Mouse (Mus musculus) midbrain, embryonic 15.5 days (tissue): Measurements from ENCODE around the gene Slc2a13. TPM values are rescaled to one million over a fixed set of nuclear protein-coding genes. Genes with fewer than 3 reads are reported as not detected.

ENCODE experiments used
- ATAC-seq: fragments of 200-750 bp; cut with Nextera tagmentation; replicated peaks from 2 replicates; pipeline ENCODE4 v1.8.0; 2017; ENCODE audit warnings: moderate TSS enrichment
- H3K27ac ChIP-seq: fragments of 300-500 bp; sonication (generic); 2 replicates; pipeline ENCODE4 v1.5.1; 2015; ENCODE audit warnings: mild to moderate bottlenecking, inconsistent platforms
- H3K27me3 ChIP-seq: fragments of 300-500 bp; sonication (generic); replicated peaks from 2 replicates; pipeline ENCODE4 v1.6.1; 2015; ENCODE audit warnings: inconsistent platforms
- H3K36me3 ChIP-seq: fragments of 300-500 bp; sonication (generic); replicated peaks from 2 replicates; pipeline ENCODE4 v1.6.1; 2015; ENCODE audit warnings: inconsistent platforms
- H3K4me1 ChIP-seq: fragments of 300-500 bp; sonication (generic); 2 replicates; pipeline ENCODE4 v1.6.1; 2015; ENCODE audit warnings: inconsistent platforms
- H3K4me2 ChIP-seq: fragments of 300-500 bp; sonication (generic); 2 replicates; pipeline ENCODE4 v1.6.1; 2015; ENCODE audit warnings: inconsistent platforms, mild to moderate bottlenecking, moderate library complexity
- H3K4me3 ChIP-seq: fragments of 300-500 bp; sonication (generic); 2 replicates; pipeline ENCODE4 v1.5.1; 2015; ENCODE audit warnings: mild to moderate bottlenecking, inconsistent platforms
- H3K9ac ChIP-seq: fragments of 300-500 bp; sonication (generic); 2 replicates; pipeline ENCODE4 v1.6.1; 2015; ENCODE audit warnings: mild to moderate bottlenecking, inconsistent platforms
- H3K9me3 ChIP-seq: fragments of 300-500 bp; sonication (generic); 2 replicates; pipeline ENCODE4 v1.6.1; 2016; ENCODE audit warnings: inconsistent platforms
- WGBS: fragments of 180-500 bp; shearing (Covaris S2); methylation state at CpG from one replicate; pipeline ENCODE4 v1.1.7; 2015; ENCODE audit warnings: mixed read lengths; 5-methylcytosine and 5-hydroxymethylcytosine counted together
- polyA plus RNA-seq: library from polyadenylated mRNA; unstranded; fragments of >200 nt; fragmentation: Nextera tagmentation; extraction: Ambion mirVana; gene quantifications from 2 replicates; pipeline ENCODE4 v1.2.1, GENCODE M21; 2015

Slc2a13 gene
- polyA plus RNA-seq, 1 experiment from 2014 or later = 3.7 TPM

DNA sequence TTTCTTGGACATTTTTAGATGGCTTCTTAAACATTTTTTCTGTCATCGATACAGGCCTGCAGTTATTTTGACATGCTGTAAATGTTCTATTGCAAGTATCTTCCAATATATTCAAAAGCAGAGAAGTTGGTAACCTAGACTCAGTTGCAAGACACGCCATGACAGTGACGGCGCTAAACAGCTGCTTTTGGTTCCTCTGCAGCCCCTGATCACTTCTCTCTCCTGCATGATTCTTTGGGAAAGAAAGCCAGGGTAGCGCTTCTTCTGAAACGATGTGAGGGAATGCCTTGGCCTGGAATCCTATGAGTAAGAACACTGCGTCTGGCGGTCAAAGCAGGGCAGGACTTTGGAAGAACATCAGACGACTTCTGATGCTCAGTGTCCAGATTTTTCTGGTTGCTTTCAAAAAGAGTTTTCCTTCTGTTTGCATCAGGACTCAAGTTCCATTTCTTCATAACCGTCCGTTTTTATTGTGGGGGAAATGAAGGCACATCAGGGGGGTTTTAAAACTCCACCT, 273.7 kb downstream of the Slc2a13 start:
- no peak overlapping the region for H3K27ac ChIP-seq
- 87% methylated on average over 11 of the region's 11 CpGs for WGBS
- H3K36me3 ChIP-seq = no peaks in the 10 kb centered on the region
- no peak for ATAC-seq
- no peak overlapping the region for H3K4me2 ChIP-seq
- no peaks in the 10 kb centered on the region for H3K27me3 ChIP-seq
- no peaks in the 10 kb centered on the region for H3K9me3 ChIP-seq
- peaks cover 3% of the 10 kb centered on the region; the same call in 1 of the 2 replicates for H3K4me1 ChIP-seq
- H3K4me3 ChIP-seq = no peak overlapping the region
- H3K9ac ChIP-seq = no peak overlapping the region

DNA sequence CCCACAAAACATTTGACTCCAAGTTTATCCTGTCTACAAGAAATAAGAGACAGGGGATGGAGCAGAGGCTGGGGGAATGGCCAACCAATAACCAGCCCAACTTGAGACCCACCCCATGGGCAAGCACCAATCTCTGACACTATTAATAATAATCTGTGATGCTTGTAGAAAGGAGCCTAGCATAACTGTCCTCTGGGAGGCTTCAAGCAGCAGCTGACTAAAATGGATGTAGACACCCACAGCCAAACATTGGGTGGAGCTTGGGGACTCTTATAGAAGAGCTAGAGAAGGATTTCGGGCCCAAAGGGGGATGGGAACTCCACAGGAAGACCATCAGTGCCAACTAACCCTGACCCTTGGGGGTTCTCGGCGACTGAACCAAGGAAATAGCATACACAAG, 289.6 kb downstream of the Slc2a13 start:
- Histone ChIP-seq H3K36me3 (no peaks in the 10 kb centered on the region), H3K9ac (no peak overlapping the region), H3K4me1 (no peaks in the 10 kb centered on the region), H3K27ac (no peak overlapping the region), H3K27me3 (no peaks in the 10 kb centered on the region), H3K4me3 (no peak overlapping the region), H3K9me3 (no peaks in the 10 kb centered on the region), H3K4me2 (no peak overlapping the region)
- no peak for ATAC-seq
- 87% methylated on average over 3 of the region's 3 CpGs for whole genome bisulfite sequencing

DNA sequence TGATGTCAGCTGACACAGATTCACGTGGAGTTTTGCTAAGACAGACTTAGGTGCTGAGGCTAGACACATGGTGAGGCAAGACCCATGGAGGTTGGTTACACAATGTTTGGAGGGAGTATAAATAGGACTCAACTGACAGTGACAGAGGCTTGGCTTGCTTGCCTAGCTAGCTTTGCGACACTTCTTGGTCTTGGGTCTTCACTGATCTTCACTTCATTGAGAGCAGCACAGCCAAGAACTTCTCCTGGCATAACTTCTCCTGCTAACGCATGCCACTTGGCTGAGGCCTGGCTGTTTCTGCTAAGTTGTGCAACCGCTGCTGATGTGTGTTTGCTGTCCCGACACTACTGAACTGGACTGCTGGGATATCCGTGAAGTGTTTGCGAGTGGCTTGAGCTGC, 290.2 kb downstream of the Slc2a13 start:
- ATAC-seq = no peak
- Histone ChIP-seq H3K36me3 (no peaks in the 10 kb centered on the region), H3K9me3 (no peaks in the 10 kb centered on the region), H3K27ac (no peak overlapping the region), H3K4me3 (no peak overlapping the region), H3K27me3 (no peaks in the 10 kb centered on the region), H3K4me2 (no peak overlapping the region), H3K4me1 (no peaks in the 10 kb centered on the region), H3K9ac (no peak overlapping the region)
- 90% methylated on average over 7 of the region's 7 CpGs for WGBS

DNA sequence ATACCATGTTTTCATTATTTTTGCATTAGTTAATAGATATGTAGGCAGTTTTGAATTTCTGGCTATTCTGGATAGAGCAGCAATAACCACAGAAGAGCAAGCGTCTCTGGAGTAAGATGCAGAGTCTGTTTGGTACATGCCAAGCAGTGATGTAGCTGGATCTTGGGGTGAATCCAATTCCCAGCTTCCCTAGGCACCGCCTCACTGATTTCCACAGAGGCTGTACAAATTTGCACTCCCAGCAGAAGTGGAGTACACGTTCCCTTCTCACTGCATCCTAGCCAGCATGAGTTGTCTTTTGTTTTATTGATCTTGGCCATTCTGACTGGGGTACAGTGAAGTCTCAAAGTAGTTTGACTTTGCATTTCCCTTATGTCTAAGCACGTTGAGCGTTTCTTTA, 291.5 kb downstream of the Slc2a13 start:
- no peak for ATAC-seq
- Histone ChIP-seq H3K4me2 (no peak overlapping the region), H3K4me1 (no peaks in the 10 kb centered on the region), H3K9ac (no peak overlapping the region), H3K4me3 (no peak overlapping the region), H3K9me3 (no peaks in the 10 kb centered on the region), H3K27me3 (no peaks in the 10 kb centered on the region), H3K27ac (no peak overlapping the region), H3K36me3 (no peaks in the 10 kb centered on the region)
- 92% methylated on average over 5 of the region's 5 CpGs for WGBS

DNA sequence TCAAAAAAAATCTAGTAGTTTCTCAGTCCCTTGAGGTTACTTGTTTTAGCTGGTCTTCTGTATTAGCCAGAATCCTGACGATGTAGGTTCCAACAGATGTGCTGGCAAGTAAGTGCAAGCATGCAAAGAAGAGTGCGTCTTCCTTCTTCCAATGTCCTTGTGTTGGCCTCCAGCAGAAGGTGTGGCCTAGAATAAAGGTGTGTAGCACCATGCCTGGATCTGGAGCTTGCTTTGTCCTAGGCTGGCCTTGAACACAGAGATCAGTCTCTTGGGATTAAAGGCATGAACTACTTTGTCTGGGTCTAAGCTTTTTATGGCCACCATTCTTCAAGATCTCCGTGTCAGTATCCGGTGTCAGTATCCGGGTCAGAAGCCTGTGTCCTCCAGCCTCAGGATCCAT, 293.5 kb downstream of the Slc2a13 start:
- Histone ChIP-seq H3K4me3 (no peak overlapping the region), H3K4me1 (no peaks in the 10 kb centered on the region), H3K9me3 (no peaks in the 10 kb centered on the region), H3K9ac (no peak overlapping the region), H3K36me3 (no peaks in the 10 kb centered on the region), H3K27me3 (no peaks in the 10 kb centered on the region), H3K4me2 (no peak overlapping the region), H3K27ac (no peak overlapping the region)
- no peak for ATAC-seq
- WGBS = 95% methylated on average over 5 of the region's 5 CpGs

DNA sequence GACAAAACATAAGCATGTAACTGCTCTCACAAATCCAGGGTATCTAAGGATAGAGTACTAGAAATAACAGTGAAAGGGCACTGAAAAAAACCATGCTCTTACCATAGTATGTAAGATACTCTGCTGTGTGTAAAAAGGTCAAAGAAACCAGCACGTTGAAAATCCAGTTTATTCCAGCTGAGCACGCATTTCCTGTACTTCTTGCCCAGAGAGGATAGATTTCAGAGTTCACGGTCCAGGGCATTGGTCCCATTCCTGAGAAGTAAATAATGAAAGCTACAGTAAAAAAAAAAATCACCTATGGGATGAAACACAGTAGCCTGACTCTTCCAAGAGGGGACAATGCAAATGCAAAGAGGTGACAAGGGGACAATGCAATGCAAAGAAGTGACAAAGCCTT, 297.1 kb downstream of the Slc2a13 start:
- no peaks in the 10 kb centered on the region for H3K9me3 ChIP-seq
- ATAC-seq = no peak
- no peak overlapping the region for H3K9ac ChIP-seq
- H3K4me2 ChIP-seq = no peak overlapping the region
- no peaks in the 10 kb centered on the region for H3K36me3 ChIP-seq
- H3K4me1 ChIP-seq = no peaks in the 10 kb centered on the region
- no peak overlapping the region for H3K4me3 ChIP-seq
- H3K27ac ChIP-seq = no peak overlapping the region
- WGBS = 72% methylated on average over 3 of the region's 3 CpGs
- H3K27me3 ChIP-seq = no peaks in the 10 kb centered on the region

DNA sequence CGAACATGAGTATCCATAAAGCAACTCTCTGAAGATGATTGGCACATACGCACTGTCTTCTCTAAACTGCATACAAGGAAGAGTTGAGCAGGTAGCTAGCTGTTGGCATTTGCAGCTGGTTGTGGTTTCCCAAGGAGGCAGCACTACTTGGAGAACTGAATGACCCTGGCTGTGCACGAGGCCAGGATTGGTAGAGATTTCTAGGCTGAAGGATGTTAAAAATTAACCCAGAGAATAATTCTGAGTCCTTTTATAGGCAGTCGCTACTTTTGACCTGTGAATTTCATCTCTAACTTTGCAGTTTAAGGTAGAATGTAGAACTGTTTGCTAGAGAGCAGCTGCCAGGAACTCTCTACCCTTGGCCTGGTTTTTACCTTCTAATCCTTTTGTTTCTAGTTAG, 304.5 kb downstream of the Slc2a13 start:
- no peaks in the 10 kb centered on the region for H3K9me3 ChIP-seq
- 96% methylated on average over 4 of the region's 4 CpGs for WGBS

DNA sequence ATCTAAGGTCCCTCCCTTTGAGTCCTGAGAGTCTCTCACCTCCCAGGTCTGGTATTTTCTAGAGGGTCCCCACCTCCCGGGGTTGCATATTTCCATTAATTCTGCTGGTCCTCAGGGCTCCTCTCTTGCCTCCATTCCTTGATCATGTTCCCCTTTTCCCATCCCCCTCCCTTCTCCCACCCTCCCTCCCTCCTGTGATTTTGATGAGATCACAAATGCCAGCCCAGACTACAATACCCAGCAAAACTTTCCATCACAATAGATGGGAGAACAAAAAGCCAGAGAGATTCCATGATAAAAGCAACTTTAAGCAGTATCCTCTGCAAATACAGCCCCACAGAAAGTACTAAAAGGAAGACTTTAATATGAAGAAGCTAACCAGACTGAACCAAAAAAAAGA, 309.1 kb downstream of the Slc2a13 start:
- Histone ChIP-seq H3K9me3 (no peaks in the 10 kb centered on the region), H3K27ac (no peak overlapping the region), H3K4me2 (no peak overlapping the region), H3K4me3 (no peak overlapping the region), H3K27me3 (no peaks in the 10 kb centered on the region), H3K36me3 (no peaks in the 10 kb centered on the region), H3K9ac (no peak overlapping the region), H3K4me1 (0 out of 2 replicates have a peak, but pooled peaks cover 3% of the 10 kb centered on the region)
- ATAC-seq = no peak
- 82% methylated on average over 1 of the region's 1 CpGs for WGBS

More for the DNA sequence above, 304.5 kb downstream of the Slc2a13 start:
- no peaks in the 10 kb centered on the region for H3K4me1 ChIP-seq
- H3K9ac ChIP-seq = no peak overlapping the region
- H3K4me2 ChIP-seq = no peak overlapping the region
- no peak for ATAC-seq
- H3K27me3 ChIP-seq = no peaks in the 10 kb centered on the region
- H3K36me3 ChIP-seq = no peaks in the 10 kb centered on the region
- H3K4me3 ChIP-seq = no peak overlapping the region
- H3K27ac ChIP-seq = no peak overlapping the region

DNA sequence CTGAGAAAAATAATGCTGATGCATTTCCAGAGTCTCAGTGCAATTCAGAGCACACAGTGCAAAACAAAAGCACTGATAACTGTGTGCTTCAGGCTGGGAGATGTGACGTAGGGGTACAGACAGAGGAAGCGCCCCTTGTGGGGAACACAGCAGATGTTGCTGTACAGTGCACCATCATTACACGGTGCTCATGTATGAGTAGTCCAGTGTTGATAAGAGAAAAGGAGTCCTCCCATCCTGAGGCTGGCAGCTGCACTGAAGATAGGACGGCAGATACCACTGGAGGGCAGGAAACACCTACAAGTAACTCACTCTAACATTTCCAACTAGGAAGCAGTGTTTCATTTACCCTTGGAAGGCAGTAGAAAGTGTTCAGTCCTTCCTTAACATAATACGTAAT, 312.5 kb downstream of the Slc2a13 start:
- Histone ChIP-seq H3K9me3 (no peaks in the 10 kb centered on the region), H3K4me1 (0 out of 2 replicates have a peak, but pooled peaks cover 3% of the 10 kb centered on the region), H3K4me2 (no peak overlapping the region), H3K27me3 (no peaks in the 10 kb centered on the region), H3K4me3 (no peak overlapping the region), H3K9ac (no peak overlapping the region), H3K27ac (peak overlapping the region; percentile 41), H3K36me3 (no peaks in the 10 kb centered on the region)
- 65% methylated on average over 5 of the region's 5 CpGs for WGBS
- ATAC-seq = 0 out of 2 replicates have a peak, but pooled peaks have one; percentile 58

DNA sequence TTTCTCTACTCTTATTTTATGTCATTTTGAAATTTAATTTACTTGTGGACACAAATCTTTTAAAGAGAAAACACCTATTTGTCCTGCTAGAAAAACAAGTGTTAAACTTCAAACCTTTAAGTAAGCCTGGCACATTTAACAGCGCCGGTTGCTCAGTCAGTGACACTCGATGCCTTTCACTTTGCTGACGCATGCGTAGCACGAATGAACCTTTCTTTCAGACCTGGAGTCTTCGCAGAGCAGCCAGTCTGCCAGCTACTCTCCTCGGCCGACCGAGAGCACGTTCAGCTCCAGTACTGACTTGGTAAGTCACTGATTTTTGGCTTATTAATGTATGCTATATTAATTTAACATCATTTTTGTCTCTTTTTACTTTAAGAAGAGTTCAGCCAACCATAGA, 315.9 kb downstream of the Slc2a13 start:
- no peak for ATAC-seq
- 61% methylated on average over 11 of the region's 11 CpGs for WGBS
- no peak overlapping the region for H3K4me3 ChIP-seq
- H3K36me3 ChIP-seq = no peaks in the 10 kb centered on the region
- no peak overlapping the region for H3K4me2 ChIP-seq
- 0 out of 2 replicates have a peak, but pooled peaks cover 3% of the 10 kb centered on the region for H3K4me1 ChIP-seq
- H3K27ac ChIP-seq = no peak overlapping the region
- H3K9ac ChIP-seq = no peak overlapping the region
- no peaks in the 10 kb centered on the region for H3K27me3 ChIP-seq
- no peaks in the 10 kb centered on the region for H3K9me3 ChIP-seq

DNA sequence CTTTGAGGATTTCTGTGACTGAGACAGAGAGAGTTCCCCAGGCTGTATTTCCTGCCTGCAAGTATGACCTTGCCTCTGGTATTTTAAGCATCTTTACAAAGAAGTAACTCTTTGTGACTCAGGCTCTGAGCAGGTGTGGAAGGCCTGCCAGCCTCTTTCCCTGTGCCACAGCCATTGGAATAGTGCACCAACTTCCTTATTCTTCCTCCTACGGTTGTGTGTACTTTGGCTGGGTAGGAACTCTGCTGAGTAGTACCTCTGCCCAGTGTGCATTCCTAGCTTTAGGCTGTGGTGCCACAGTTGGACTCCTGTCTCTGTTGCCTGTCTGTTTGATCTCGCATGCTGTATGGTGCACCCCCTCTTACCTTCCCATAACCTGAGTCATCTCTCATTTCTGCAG, 317.8 kb downstream of the Slc2a13 start:
- no peak for ATAC-seq
- Histone ChIP-seq H3K4me1 (no peaks in the 10 kb centered on the region), H3K4me3 (no peak overlapping the region), H3K4me2 (no peak overlapping the region), H3K9me3 (no peaks in the 10 kb centered on the region), H3K27me3 (no peaks in the 10 kb centered on the region), H3K36me3 (no peaks in the 10 kb centered on the region), H3K9ac (no peak overlapping the region), H3K27ac (no peak overlapping the region)
- 98% methylated on average over 2 of the region's 2 CpGs for WGBS

DNA sequence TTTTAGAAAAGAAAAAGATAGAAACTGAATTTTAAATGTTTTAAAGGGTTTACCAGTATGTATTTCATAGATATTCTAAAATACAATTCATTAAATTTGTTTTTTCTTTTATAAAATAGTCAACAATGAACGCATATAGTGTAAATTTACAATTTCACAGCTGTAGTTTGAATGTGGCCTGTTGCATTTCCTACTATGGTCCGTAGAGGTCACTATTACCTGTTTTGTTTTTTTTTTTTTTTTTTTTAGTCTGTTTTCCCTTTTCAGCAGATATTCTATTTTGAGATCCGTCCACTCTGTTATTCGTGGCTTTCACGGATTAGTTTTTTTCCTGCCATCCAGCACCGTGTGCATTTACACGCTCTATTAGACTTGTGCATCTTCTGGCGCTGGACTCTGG, 320.1 kb downstream of the Slc2a13 start:
- ATAC-seq = no peak
- H3K4me2 ChIP-seq = no peak overlapping the region
- H3K4me1 ChIP-seq = no peaks in the 10 kb centered on the region

DNA sequence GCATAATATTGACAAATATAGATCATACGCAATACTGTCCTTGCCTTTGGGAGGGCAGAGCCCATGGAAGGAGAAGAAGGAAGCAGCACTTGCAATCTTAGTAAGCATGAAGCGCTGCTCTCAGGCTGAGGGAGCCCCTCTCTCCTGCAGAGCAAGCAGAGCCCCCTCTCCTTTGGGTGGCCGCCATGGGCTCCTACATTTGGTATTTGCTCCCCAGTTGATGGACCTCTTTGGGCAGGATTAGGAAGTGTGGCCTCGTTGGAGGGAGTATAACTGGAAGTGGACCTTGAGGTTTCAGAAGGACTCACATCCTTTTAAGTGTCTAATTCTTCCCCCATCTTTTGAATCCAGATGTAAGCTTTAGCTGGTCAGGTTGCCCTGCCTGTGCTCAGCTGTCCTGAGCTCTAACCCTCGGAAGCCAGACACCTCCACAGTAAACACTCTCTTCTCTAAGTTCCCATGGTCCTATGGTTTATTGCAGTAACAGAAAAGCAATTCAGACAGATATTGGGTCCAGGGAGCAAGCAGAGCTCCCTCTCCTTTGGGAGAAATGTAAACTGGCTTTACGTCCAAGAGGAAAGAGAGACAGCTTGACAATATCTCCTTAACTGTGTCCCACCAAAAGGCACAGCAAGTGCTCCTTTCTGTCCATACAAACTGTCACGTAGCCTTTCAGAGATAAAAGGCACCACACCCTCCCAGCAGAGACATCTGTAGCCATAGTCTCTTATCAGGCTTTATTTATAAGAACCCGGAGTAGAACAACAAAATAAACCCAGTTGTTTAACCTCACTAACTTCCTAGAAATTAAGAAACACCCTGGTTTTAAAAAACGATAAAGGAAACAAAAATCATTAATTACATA, 321.3 kb downstream of the Slc2a13 start:
- Histone ChIP-seq H3K27me3 (no peaks in the 10 kb centered on the region), H3K4me1 (no peaks in the 10 kb centered on the region), H3K4me2 (no peak overlapping the region), H3K36me3 (no peaks in the 10 kb centered on the region), H3K27ac (no peak overlapping the region), H3K4me3 (no peak overlapping the region), H3K9me3 (no peaks in the 10 kb centered on the region), H3K9ac (no peak overlapping the region)
- WGBS = 73% methylated on average over 9 of the region's 9 CpGs
- ATAC-seq = no peak

More for the DNA sequence above, 320.1 kb downstream of the Slc2a13 start:
- WGBS = 47% methylated on average over 8 of the region's 8 CpGs
- H3K9ac ChIP-seq = no peak overlapping the region
- no peaks in the 10 kb centered on the region for H3K9me3 ChIP-seq
- no peaks in the 10 kb centered on the region for H3K36me3 ChIP-seq
- no peak overlapping the region for H3K4me3 ChIP-seq
- H3K27me3 ChIP-seq = no peaks in the 10 kb centered on the region
- no peak overlapping the region for H3K27ac ChIP-seq
